Mouse (Mus musculus) activated CD4-positive, CD25-positive, alpha-beta regulatory T cell, adult 4 months (primary cell): ENCODE measurements around the gene Rgma. TPM values are rescaled to one million over a fixed set of nuclear protein-coding genes. Genes with fewer than 3 reads are reported as not detected.

Source experiments
- ATAC-seq: one replicate; pipeline ENCODE4 v1.8.0; 2017
- polyA plus RNA-seq, 2 experiments: library from polyadenylated mRNA; unstranded; fragments of 100-300 nt; shearing (Covaris generic); gene quantifications; one replicate each; pipeline ENCODE4 v1.2.1; 2017

The Rgma gene
- polyA plus RNA-seq, 2 experiments from 2014 or later, result not detected

GRCm38 (mm10) chr7:73402106-73402505 is 26.8 kb downstream of the Rgma start:
- no peak for ATAC-seq

- no peak for ATAC-seq
These were observed 27.4 kb downstream of the Rgma start for GRCm38 (mm10) chr7:73402671-73403070.

- no peak for ATAC-seq
These were observed 28.2 kb downstream of the Rgma start for GRCm38 (mm10) chr7:73403538-73403937.

GRCm38 (mm10) chr7:73405550-73405949 is 30.2 kb downstream of the Rgma start:
- no peak for ATAC-seq

- no peak for ATAC-seq
These were observed 36.2 kb downstream of the Rgma start for GRCm38 (mm10) chr7:73411523-73411922.

GRCm38 (mm10) chr7:73411986-73412385 is 36.7 kb downstream of the Rgma start:
- ATAC-seq, result no peak

GRCm38 (mm10) chr7:73412419-73412818 is 37.1 kb downstream of the Rgma start:
- no peak for ATAC-seq

GRCm38 (mm10) chr7:73414192-73414591 is 38.9 kb downstream of the Rgma start:
- ATAC-seq, result no peak

- no peak for ATAC-seq
These were observed 44.1 kb downstream of the Rgma start for GRCm38 (mm10) chr7:73419375-73419774.

- no peak for ATAC-seq
These were observed 45.5 kb downstream of the Rgma start for GRCm38 (mm10) chr7:73420827-73421226.

GRCm38 (mm10) chr7:73421278-73422015 is 46.1 kb downstream of the Rgma start:
- no peak for ATAC-seq

GRCm38 (mm10) chr7:73422223-73423113 is 47.2 kb downstream of the Rgma start:
- peak; percentile 77 for ATAC-seq

GRCm38 (mm10) chr7:73423236-73423635 is 47.9 kb downstream of the Rgma start:
- no peak for ATAC-seq

GRCm38 (mm10) chr7:73424243-73424642 is 48.9 kb downstream of the Rgma start:
- ATAC-seq, result no peak

- no peak for ATAC-seq
These were observed 49.4 kb downstream of the Rgma start for GRCm38 (mm10) chr7:73424705-73425104.

GRCm38 (mm10) chr7:73425451-73425850 is 50.1 kb downstream of the Rgma start:
- no peak for ATAC-seq

GRCm38 (mm10) chr7:73426235-73426634 is 50.9 kb downstream of the Rgma start:
- no peak for ATAC-seq

GRCm38 (mm10) chr7:73426752-73427386 is 51.6 kb downstream of the Rgma start:
- ATAC-seq, result no peak

GRCm38 (mm10) chr7:73427794-73428193 is 52.5 kb downstream of the Rgma start:
- ATAC-seq, result no peak

- no peak for ATAC-seq
These were observed 53.2 kb downstream of the Rgma start for GRCm38 (mm10) chr7:73428525-73428924.

GRCm38 (mm10) chr7:73433637-73434335 is 58.5 kb downstream of the Rgma start:
- ATAC-seq, result no peak

- no peak for ATAC-seq
These were observed 59.0 kb downstream of the Rgma start for GRCm38 (mm10) chr7:73434336-73434677.

GRCm38 (mm10) chr7:73435685-73436084 is 60.4 kb downstream of the Rgma start:
- ATAC-seq, result no peak
